Mouse (Mus musculus) CH12.LX (cell line): ENCODE data around the gene Sirt6. TPM values are rescaled to one million over a fixed set of nuclear protein-coding genes. Genes with fewer than 3 reads are reported as not detected.
A peak's percentile ranks its signal among the peaks of the same experiment; 100 is the strongest.

Experiments used
- DNase-seq: peaks from one replicate; pipeline ENCODE4 v3.0.0-alpha.2; 2013; ENCODE audit errors: extremely low read depth
- H3K27ac ChIP-seq: 2 replicates; pipeline ENCODE4 v1.5.1; 2012; ENCODE audit warnings: low read depth, mild to moderate bottlenecking, control low read depth, moderate library complexity; ENCODE audit not compliant: insufficient read depth
- H3K27me3 ChIP-seq: replicated peaks from 2 replicates; pipeline ENCODE3; 2012; ENCODE audit warnings: inconsistent platforms
- H3K36me3 ChIP-seq, 2 experiments: replicated peaks in 1 of 2; 2 replicates each; pipeline versions ENCODE3 to v1.6.1; 2012; ENCODE audit warnings: inconsistent platforms in 1 of 2, low read length in 1 of 2, mild to moderate bottlenecking in 1 of 2, mixed read lengths in 1 of 2, moderate library complexity in 1 of 2; ENCODE audit not compliant: control insufficient read depth in 1 of 2, insufficient read depth in 1 of 2
- H3K4me1 ChIP-seq, 2 experiments: 2 replicates each; pipeline ENCODE4 v1.6.1; 2012; ENCODE audit warnings: inconsistent platforms in 1 of 2, moderate library complexity in 1 of 2; ENCODE audit not compliant: insufficient read depth in 2 of 2, control insufficient read depth in 1 of 2
- H3K4me2 ChIP-seq: 2 replicates; pipeline ENCODE4 v1.6.1; 2012; ENCODE audit warnings: low read depth, mild to moderate bottlenecking, control low read depth; ENCODE audit not compliant: poor library complexity, insufficient read depth, severe bottlenecking
- H3K4me3 ChIP-seq, 3 experiments: fragments of 150-350 bp in 1 of 3; sonication (generic) in 1 of 3; replicated peaks in 1 of 3; 2 replicates each; pipeline versions ENCODE3 to v1.5.1; 2011 to 2012; ENCODE audit warnings: low read depth in 2 of 3, low read length in 2 of 3, mild to moderate bottlenecking in 2 of 3, moderate library complexity in 2 of 3, control low read depth in 1 of 3, improper control_type of control experiment in 1 of 3, inconsistent platforms in 1 of 3, mixed read lengths in 1 of 3; ENCODE audit not compliant: poor library complexity in 1 of 3
- H3K79me2 ChIP-seq: replicated peaks from 2 replicates; pipeline ENCODE4 v1.6.1; 2012; ENCODE audit warnings: mild to moderate bottlenecking, moderate library complexity; ENCODE audit not compliant: control insufficient read depth, poor library complexity, insufficient read depth, severe bottlenecking; ENCODE audit errors: extremely low read depth
- H3K9ac ChIP-seq: 2 replicates; pipeline ENCODE4 v1.6.1; 2012; ENCODE audit warnings: low read depth, mild to moderate bottlenecking, control low read depth, moderate library complexity; ENCODE audit not compliant: insufficient read depth
- H3K9me3 ChIP-seq: replicated peaks from 2 replicates; pipeline ENCODE3; 2012; ENCODE audit warnings: low read length, inconsistent platforms, mixed read lengths
- BHLHE40 ChIP-seq: IDR thresholded peaks from 2 replicates; pipeline ENCODE4 v1.6.1; 2011; ENCODE audit warnings: mild to moderate bottlenecking, low read depth, low read length, improper control_type of control experiment
- CHD1 ChIP-seq: IDR thresholded peaks from 2 replicates; pipeline ENCODE4 v1.6.1; 2012; ENCODE audit warnings: low read depth, low read length, improper control_type of control experiment, inconsistent platforms
- CTCF ChIP-seq, 2 experiments: IDR thresholded peaks in 1 of 2; conservative IDR thresholded peaks in 1 of 2; 2 replicates each; pipeline ENCODE4 v1.5.1; 2011 to 2012; ENCODE audit warnings: low read depth in 2 of 2, low read length in 2 of 2, improper control_type of control experiment in 1 of 2, inconsistent platforms in 1 of 2, mild to moderate bottlenecking in 1 of 2, moderate library complexity in 1 of 2
- ELF1 ChIP-seq: IDR thresholded peaks from 2 replicates; pipeline ENCODE4 v1.6.1; 2014; ENCODE audit warnings: low read depth, mild to moderate bottlenecking, inconsistent platforms, low read length, improper control_type of control experiment
- ETS1 ChIP-seq: conservative IDR thresholded peaks from 2 replicates; pipeline ENCODE4 v1.6.1; 2012; ENCODE audit warnings: low read depth, mild to moderate bottlenecking, inconsistent platforms, low read length, improper control_type of control experiment, moderate library complexity
- GABPA ChIP-seq: IDR thresholded peaks from 2 replicates; pipeline ENCODE4 v1.6.1; 2012; ENCODE audit warnings: low read depth, low read length, improper control_type of control experiment, inconsistent platforms; ENCODE audit not compliant: insufficient replicate concordance
- HCFC1 ChIP-seq: IDR thresholded peaks from 2 replicates; pipeline ENCODE4 v1.6.1; 2012; ENCODE audit warnings: low read depth, mild to moderate bottlenecking, inconsistent platforms, low read length, improper control_type of control experiment
- IRF4 ChIP-seq: IDR thresholded peaks from 2 replicates; pipeline ENCODE4 v1.6.1; 2014; ENCODE audit warnings: low read depth, mild to moderate bottlenecking, inconsistent platforms, low read length, improper control_type of control experiment
- JUN ChIP-seq: IDR thresholded peaks from 2 replicates; pipeline ENCODE4 v1.6.1; 2011; ENCODE audit warnings: low read depth, mild to moderate bottlenecking, low read length, improper control_type of control experiment, moderate library complexity; ENCODE audit not compliant: insufficient read depth
- JUND ChIP-seq: conservative IDR thresholded peaks from 2 replicates; pipeline ENCODE4 v1.6.1; 2011; ENCODE audit warnings: low read depth, low read length, improper control_type of control experiment
- MAFK ChIP-seq: IDR thresholded peaks from 2 replicates; pipeline ENCODE4 v1.6.1; 2011; ENCODE audit warnings: low read length, improper control_type of control experiment; ENCODE audit not compliant: insufficient replicate concordance
- MAX ChIP-seq: IDR thresholded peaks from 2 replicates; pipeline ENCODE4 v1.6.1; 2011; ENCODE audit warnings: low read length, improper control_type of control experiment
- MAZ ChIP-seq: IDR thresholded peaks from 2 replicates; pipeline ENCODE4 v1.6.1; 2012; ENCODE audit warnings: low read depth, mild to moderate bottlenecking, inconsistent platforms, low read length, improper control_type of control experiment, moderate library complexity
- MEF2A ChIP-seq: IDR thresholded peaks from 2 replicates; pipeline ENCODE4 v1.6.1; 2014; ENCODE audit warnings: low read depth, mild to moderate bottlenecking, inconsistent platforms, low read length, improper control_type of control experiment, borderline replicate concordance
- MXI1 ChIP-seq: IDR thresholded peaks from 2 replicates; pipeline ENCODE4 v1.6.1; 2011; ENCODE audit warnings: mild to moderate bottlenecking, low read depth, low read length, improper control_type of control experiment
- MYC ChIP-seq: IDR thresholded peaks from 2 replicates; pipeline ENCODE4 v1.6.1; 2011; ENCODE audit warnings: low read depth, mild to moderate bottlenecking, improper control_type of control experiment, low read length
- NELFE ChIP-seq: IDR thresholded peaks from 2 replicates; pipeline ENCODE4 v1.6.1; 2011; ENCODE audit warnings: low read depth, low read length, improper control_type of control experiment
- NRF1 ChIP-seq: IDR thresholded peaks from 2 replicates; pipeline ENCODE4 v1.6.1; 2014; ENCODE audit warnings: low read depth, mild to moderate bottlenecking, inconsistent platforms, low read length, improper control_type of control experiment, moderate library complexity
- POLR2A ChIP-seq: IDR thresholded peaks from 2 replicates; pipeline ENCODE4 v1.6.1; 2011; ENCODE audit warnings: low read depth, mild to moderate bottlenecking, improper control_type of control experiment, low read length
- POLR2AphosphoS2 ChIP-seq: IDR thresholded peaks from 2 replicates; pipeline ENCODE4 v1.6.1; 2011; ENCODE audit warnings: low read depth, low read length, improper control_type of control experiment
- RAD21 ChIP-seq: IDR thresholded peaks from 2 replicates; pipeline ENCODE4 v1.6.1; 2011; ENCODE audit warnings: low read depth, mild to moderate bottlenecking, low read length, improper control_type of control experiment, moderate library complexity
- RCOR1 ChIP-seq: conservative IDR thresholded peaks from 2 replicates; pipeline ENCODE4 v1.6.1; 2012; ENCODE audit warnings: low read depth, mild to moderate bottlenecking, inconsistent platforms, low read length, improper control_type of control experiment
- SMC3 ChIP-seq: IDR thresholded peaks from 2 replicates; pipeline ENCODE4 v1.6.1; 2011; ENCODE audit warnings: low read depth, low read length, improper control_type of control experiment
- TBP ChIP-seq: conservative IDR thresholded peaks from 2 replicates; pipeline ENCODE4 v1.6.1; 2011; ENCODE audit warnings: low read depth, low read length, improper control_type of control experiment
- TCF12 ChIP-seq: IDR thresholded peaks from 2 replicates; pipeline ENCODE4 v1.6.1; 2014; ENCODE audit warnings: low read depth, mild to moderate bottlenecking, inconsistent platforms, low read length, improper control_type of control experiment
- UBTF ChIP-seq: IDR thresholded peaks from 2 replicates; pipeline ENCODE4 v1.6.1; 2012; ENCODE audit warnings: low read depth, mild to moderate bottlenecking, inconsistent platforms, low read length, improper control_type of control experiment, moderate library complexity
- USF1 ChIP-seq: IDR thresholded peaks from 2 replicates; pipeline ENCODE4 v1.6.1; 2014; ENCODE audit warnings: low read depth, mild to moderate bottlenecking, inconsistent platforms, low read length, improper control_type of control experiment
- USF2 ChIP-seq: conservative IDR thresholded peaks from 2 replicates; pipeline ENCODE4 v1.6.1; 2011; ENCODE audit warnings: low read depth, low read length, improper control_type of control experiment
- ZC3H11A ChIP-seq: IDR thresholded peaks from 2 replicates; pipeline ENCODE4 v1.6.1; 2012; ENCODE audit warnings: low read depth, mild to moderate bottlenecking, inconsistent platforms, low read length, improper control_type of control experiment
- ZKSCAN1 ChIP-seq: IDR thresholded peaks from 2 replicates; pipeline ENCODE4 v1.6.1; 2012; ENCODE audit warnings: low read depth, inconsistent platforms, low read length, improper control_type of control experiment, borderline replicate concordance
- ZMIZ1 ChIP-seq: IDR thresholded peaks from 2 replicates; pipeline ENCODE4 v1.6.1; 2012; ENCODE audit warnings: low read depth, mild to moderate bottlenecking, inconsistent platforms, low read length, improper control_type of control experiment
- dilution Hi-C: fragments of 300-500 bp; cut with MboI; formaldehyde crosslinking; loops from 2 replicates; pipeline ENCODE4 v1.14.3; 2020; ENCODE audit warnings: low sequenced_read_pairs; ENCODE audit not compliant: extremely low pct_unique_long_range_greater_than_20kb, extremely low pct_ligation_motif_present
- in situ Hi-C: fragments of 300-500 bp; cut with MboI; formaldehyde crosslinking; loops from 3 replicates; pipeline ENCODE4 v1.14.3; 2019; ENCODE audit warnings: low sequenced_read_pairs, low pct_ligation_motif_present, low pct_unique_long_range_greater_than_20kb, mixed read lengths
- polyA plus RNA-seq: library from polyadenylated mRNA; unstranded; fragments of >175 nt; gene quantifications from 2 replicates; pipeline ENCODE4 v1.2.1, GENCODE M21; 2012; ENCODE audit warnings: low read depth; ENCODE audit not compliant: insufficient read length
- total RNA-seq, 2 experiments: library from RNA; depleted of rRNA; stranded (reverse); fragments of 300-350 nt in 1 of 2; fragments of >200 nt in 1 of 2; gene quantifications; 2 replicates each; pipeline ENCODE4 v1.2.3; 2012 to 2014

The Sirt6 gene
- total and polyA plus RNA-seq, 3 experiments: 16.9 to 36.4 (median 17.8) TPM

- Histone ChIP-seq H3K4me3 (peak overlapping the region; percentile 62 to 82 (median 70)), H3K36me3 (no peaks in the 10 kb centered on the region), H3K4me1 (peaks cover 17 to 23% of the 10 kb centered on the region in 2 experiments), H3K27me3 (peaks cover 15% of the 10 kb centered on the region), H3K9ac (peak overlapping the region; percentile 39; the same call in 1 of the 2 replicates), H3K79me2 (no peaks in the 10 kb centered on the region), H3K9me3 (no peaks in the 10 kb centered on the region), H3K4me2 (peak overlapping the region; percentile 63), H3K27ac (no peak overlapping the region)
- no peak for TF ChIP-seq RCOR1
- TF ChIP-seq USF1: no peak
- TF ChIP-seq ZC3H11A: no peak
- no peak for TF ChIP-seq ZMIZ1
- TF ChIP-seq MAFK: no peak
- no peak for TF ChIP-seq JUND
- TF ChIP-seq ELF1: no peak
- no peak for TF ChIP-seq USF2
- no peak for TF ChIP-seq POLR2AphosphoS2
- no peak for TF ChIP-seq MAZ
- no peak for TF ChIP-seq NELFE
- no peak for TF ChIP-seq UBTF
- TF ChIP-seq ETS1: no peak
- TF ChIP-seq ZKSCAN1: no peak
- TF ChIP-seq BHLHE40: no peak
- TF ChIP-seq MYC: no peak
- no peak for TF ChIP-seq POLR2A
- no peak for TF ChIP-seq GABPA
- TF ChIP-seq JUN: no peak
- TF ChIP-seq TCF12: no peak
- in situ Hi-C loops: no loop called here
- dilution Hi-C loops: no loop called here
- DNase-seq: no peak
Observed at GRCm38 (mm10) chr10:81644162-81644561, 16.6 kb upstream of the Sirt6 start.

DNA sequence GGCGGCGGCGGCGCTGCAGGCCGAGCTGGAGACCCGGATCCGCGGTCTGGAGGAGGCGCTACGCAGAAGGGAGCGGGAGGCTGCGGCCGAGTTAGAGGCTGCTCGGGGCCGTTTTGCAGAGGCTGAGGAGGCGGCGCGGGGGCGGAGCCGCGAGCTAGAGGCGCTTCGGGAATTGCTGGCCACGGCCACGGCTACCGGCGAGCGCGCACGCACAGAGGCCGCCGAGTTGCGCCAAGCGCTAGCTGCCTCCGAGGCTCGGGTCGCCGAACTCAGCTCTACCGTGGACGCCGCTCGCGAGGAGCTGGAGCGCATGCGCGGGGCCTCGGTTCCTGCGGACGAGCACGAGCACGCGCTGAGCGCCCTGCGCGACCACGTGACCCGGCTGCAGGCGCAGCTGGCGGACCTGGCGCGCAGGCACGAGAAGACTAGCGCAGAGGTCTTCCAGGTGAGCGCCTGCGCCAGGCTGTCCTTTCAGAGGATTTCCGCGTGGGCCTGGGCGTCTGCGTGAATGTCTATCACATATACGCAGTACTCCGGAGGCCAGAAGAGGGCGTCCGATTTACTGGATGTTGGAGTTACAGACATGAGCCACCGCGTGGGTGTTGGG is 16.0 kb upstream of the Sirt6 start:
- in situ Hi-C loops (no loop called here), dilution Hi-C loops (no loop called here)
- peaks cover 17 to 21% of the 10 kb centered on the region in 2 experiments for H3K4me1 ChIP-seq
- TF ChIP-seq ZC3H11A (no peak), MAX (peak; percentile 99), JUN (no peak), ZMIZ1 (peak; percentile 89), TBP (0 out of 2 replicates have a peak, but pooled peaks have one; percentile 52), MXI1 (peak; percentile 82), RAD21 (no peak; the same call in none of the 2 replicates), USF2 (peak; percentile 92), CHD1 (no peak), JUND (no peak), NELFE (peak; percentile 88), IRF4 (no peak), MAZ (0 out of 2 replicates have a peak, but pooled peaks have one; percentile 38), SMC3 (peak; percentile 19), BHLHE40 (peak; percentile 94), MYC (peak; percentile 89), NRF1 (peak; percentile 99), CTCF (conservative IDR thresholded peaks at IDR 0.05 in 1 of 2, IDR thresholded peaks at IDR 0.05 in 1 of 2; ENCODE audit: low read depth in 2 of 2, low read length in 2 of 2) (peak in 1 of 2 experiments; percentile 55; a peak in 2 of 4 replicates), ETS1 (peak; percentile 14; the same call in 1 of the 2 replicates), HCFC1 (peak; percentile 60), MEF2A (no peak)

More for the DNA sequence above, 16.0 kb upstream of the Sirt6 start:
- Histone ChIP-seq H3K27me3 (peaks cover 22% of the 10 kb centered on the region), H3K27ac (peak overlapping the region; percentile 62), H3K9me3 (no peaks in the 10 kb centered on the region), H3K4me2 (peak overlapping the region; percentile 63), H3K9ac (peak overlapping the region; percentile 69), H3K4me3 (peak overlapping the region; percentile 62 to 82 (median 70)), H3K36me3 (no peaks in the 10 kb centered on the region), H3K79me2 (no peaks in the 10 kb centered on the region)
- peak; percentile 91 for DNase-seq
